Mouse (Mus musculus) ES-Bruce4 (cell line): ENCODE measurements at regions not wholly inside any gene's neighbourhood (a gene's known extent, or its start where the extent isn't known, plus 50 kb on each side); places are given as distances from the start of the nearest gene placed in this dataset.

Source experiments
- H3K27ac ChIP-seq: 2 replicates; pipeline ENCODE4 v1.5.1; 2012; ENCODE audit warnings: low read length, inconsistent platforms; ENCODE audit not compliant: insufficient read depth
- H3K27me3 ChIP-seq: 2 replicates; pipeline ENCODE4 v1.6.1; 2012; ENCODE audit warnings: mild to moderate bottlenecking, low read length, inconsistent platforms; ENCODE audit not compliant: control insufficient read depth, poor library complexity, insufficient read depth, severe bottlenecking
- H3K36me3 ChIP-seq: 2 replicates; pipeline ENCODE4 v1.6.1; 2012; ENCODE audit warnings: inconsistent platforms, mild to moderate bottlenecking, low read length, moderate library complexity; ENCODE audit not compliant: control insufficient read depth, poor library complexity, insufficient read depth, severe bottlenecking
- H3K4me1 ChIP-seq: one replicate; pipeline ENCODE4 v1.8.1; 2011; ENCODE audit warnings: low read length; ENCODE audit not compliant: control insufficient read depth, insufficient read depth
- H3K4me3 ChIP-seq: 2 replicates; pipeline ENCODE4 v1.5.1; 2011; ENCODE audit warnings: low read depth, mild to moderate bottlenecking, low read length
- H3K9ac ChIP-seq: 2 replicates; pipeline ENCODE4 v1.6.1; 2012; ENCODE audit warnings: low read depth, mild to moderate bottlenecking, inconsistent platforms; ENCODE audit not compliant: poor library complexity, severe bottlenecking
- H3K9me3 ChIP-seq: replicated peaks from 2 replicates; pipeline ENCODE4 v1.6.1; 2012; ENCODE audit warnings: mild to moderate bottlenecking, low read length, inconsistent platforms; ENCODE audit not compliant: control insufficient read depth, poor library complexity, insufficient read depth, severe bottlenecking
- CTCF ChIP-seq: IDR thresholded peaks from one replicate; pipeline ENCODE4 v1.8.1; 2011; ENCODE audit warnings: low read depth, low read length
- EP300 ChIP-seq: IDR thresholded peaks from 2 replicates; pipeline ENCODE4 v1.6.1; 2011; ENCODE audit warnings: low read depth, low read length; ENCODE audit not compliant: insufficient read depth
- POLR2A ChIP-seq: IDR thresholded peaks from one replicate; pipeline ENCODE4 v1.8.1; 2011; ENCODE audit warnings: low read length; ENCODE audit not compliant: insufficient read depth

DNA sequence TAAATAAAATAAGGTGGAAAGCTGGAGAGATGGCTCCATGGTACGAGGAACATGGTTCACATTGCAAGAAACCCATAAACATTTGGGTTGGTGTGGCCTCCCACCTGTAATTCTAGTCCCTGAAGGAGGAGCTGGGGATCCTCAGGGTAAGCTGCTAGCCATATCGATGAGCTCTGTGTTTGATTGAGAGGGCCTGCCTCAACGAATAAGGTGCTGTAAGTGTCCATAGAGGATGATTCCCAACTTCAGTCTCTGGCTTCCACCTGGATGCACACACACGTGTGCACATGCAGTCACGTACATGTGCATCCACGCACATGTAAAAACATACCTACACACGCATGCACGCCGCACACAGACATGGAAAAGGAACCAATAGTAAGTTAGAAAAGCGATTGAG is 199.0 kb upstream of the Rreb1 start:
- Histone ChIP-seq H3K4me1 (no peaks in the 10 kb centered on the region), H3K9me3 (no peaks in the 10 kb centered on the region), H3K27me3 (no peaks in the 10 kb centered on the region), H3K27ac (no peak overlapping the region), H3K36me3 (no peaks in the 10 kb centered on the region), H3K4me3 (no peak overlapping the region), H3K9ac (no peak overlapping the region)
- TF ChIP-seq CTCF: no peak
- no peak for TF ChIP-seq EP300
- TF ChIP-seq POLR2A: no peak

DNA sequence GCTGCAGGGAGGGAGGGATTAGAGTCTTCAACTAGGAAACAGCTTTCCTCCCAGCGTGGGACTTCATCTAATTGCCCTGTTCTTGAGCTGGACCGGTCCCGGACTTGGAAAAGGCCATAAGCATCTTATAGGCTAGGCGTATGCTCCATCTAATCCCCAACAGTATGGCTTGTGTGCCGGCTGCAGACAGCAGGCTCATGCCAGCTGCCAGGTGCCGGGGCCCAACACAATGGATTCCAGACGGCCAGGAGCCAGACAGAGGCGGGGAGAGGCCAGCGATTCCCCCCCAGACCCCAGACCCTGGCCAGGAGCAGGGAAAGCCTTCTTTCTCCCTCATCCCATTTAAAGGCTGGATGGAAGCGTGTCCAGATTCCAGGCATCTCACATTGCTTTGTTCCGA is 198.4 kb upstream of the Rreb1 start:
- H3K4me1 ChIP-seq: no peaks in the 10 kb centered on the region
- H3K9ac ChIP-seq: no peak overlapping the region
- H3K27ac ChIP-seq: no peak overlapping the region
- no peaks in the 10 kb centered on the region for H3K9me3 ChIP-seq
- H3K27me3 ChIP-seq: no peaks in the 10 kb centered on the region
- no peak for TF ChIP-seq CTCF
- TF ChIP-seq EP300: no peak
- TF ChIP-seq POLR2A: no peak
- no peaks in the 10 kb centered on the region for H3K36me3 ChIP-seq
- H3K4me3 ChIP-seq: no peak overlapping the region

DNA sequence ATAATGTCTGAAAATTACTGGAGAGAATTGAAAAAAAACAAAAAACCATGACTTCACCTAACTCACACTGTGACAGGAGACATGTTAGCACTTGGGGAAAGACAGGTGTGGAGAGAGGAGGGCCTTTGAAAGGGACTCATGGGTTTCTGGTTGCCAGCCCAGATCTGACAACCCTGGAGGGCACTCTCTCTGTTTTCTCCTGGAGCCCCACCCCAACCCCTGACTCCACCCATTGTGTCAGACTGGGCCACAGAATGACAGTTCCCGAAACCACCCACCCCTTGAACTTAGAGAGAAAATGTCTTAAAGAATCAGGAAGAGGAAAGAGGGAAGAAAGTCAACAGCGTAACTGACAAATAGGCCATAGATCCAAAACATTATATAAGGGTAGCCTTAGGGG is 197.4 kb upstream of the Rreb1 start:
- H3K4me3 ChIP-seq: no peak overlapping the region
- no peaks in the 10 kb centered on the region for H3K36me3 ChIP-seq
- no peak overlapping the region for H3K27ac ChIP-seq
- H3K9me3 ChIP-seq: no peaks in the 10 kb centered on the region
- no peaks in the 10 kb centered on the region for H3K27me3 ChIP-seq
- H3K9ac ChIP-seq: no peak overlapping the region
- TF ChIP-seq EP300 (no peak), CTCF (no peak), POLR2A (no peak)
- no peaks in the 10 kb centered on the region for H3K4me1 ChIP-seq

DNA sequence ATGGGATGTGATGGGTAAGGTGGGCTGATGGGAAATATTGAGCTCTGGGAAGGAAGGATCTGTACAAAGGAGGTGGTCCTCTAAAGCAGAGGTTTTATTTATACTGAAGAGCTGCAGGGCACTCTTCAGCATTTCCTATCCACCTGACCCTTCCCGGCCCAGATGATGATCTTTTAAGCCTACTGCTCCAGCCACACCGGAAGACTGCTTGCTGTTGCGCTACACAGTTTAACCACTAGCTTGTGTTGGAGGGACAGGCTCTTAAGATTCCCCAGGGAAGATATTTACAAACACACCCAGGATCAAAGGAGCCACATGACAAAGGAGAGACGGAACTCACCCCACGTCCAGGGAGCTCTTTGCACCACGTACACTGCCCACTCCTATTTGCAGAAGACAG is 196.8 kb upstream of the Rreb1 start:
- no peak overlapping the region for H3K27ac ChIP-seq
- TF ChIP-seq EP300 (no peak), POLR2A (no peak), CTCF (no peak)
- H3K4me3 ChIP-seq: no peak overlapping the region
- H3K9me3 ChIP-seq: no peaks in the 10 kb centered on the region
- no peaks in the 10 kb centered on the region for H3K27me3 ChIP-seq
- no peaks in the 10 kb centered on the region for H3K36me3 ChIP-seq
- H3K9ac ChIP-seq: no peak overlapping the region
- no peaks in the 10 kb centered on the region for H3K4me1 ChIP-seq

DNA sequence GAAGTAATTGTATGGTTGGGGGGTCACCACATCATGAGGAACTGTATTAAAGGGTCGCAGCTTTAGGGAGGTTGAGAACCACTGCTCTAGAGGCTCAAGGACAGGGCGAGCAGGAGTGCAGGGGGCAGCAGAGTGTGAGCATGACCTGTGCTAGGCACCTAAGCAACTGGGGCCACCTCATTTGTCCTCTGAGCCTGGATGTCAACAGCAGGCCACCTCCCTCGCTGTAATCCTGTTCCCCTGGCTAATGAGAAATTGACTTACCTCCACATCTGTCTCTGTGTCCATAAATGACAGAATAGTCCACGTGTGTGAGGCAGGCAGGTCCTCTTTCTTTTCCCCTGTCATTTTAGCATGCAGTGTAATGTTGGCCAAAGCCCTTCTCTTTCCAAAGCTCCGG is 192.7 kb upstream of the Rreb1 start:
- H3K27ac ChIP-seq: no peak overlapping the region
- no peaks in the 10 kb centered on the region for H3K4me1 ChIP-seq
- TF ChIP-seq EP300: no peak
- TF ChIP-seq CTCF: no peak
- TF ChIP-seq POLR2A: no peak
- H3K9ac ChIP-seq: no peak overlapping the region
- no peak overlapping the region for H3K4me3 ChIP-seq
- no peaks in the 10 kb centered on the region for H3K36me3 ChIP-seq
- peaks cover 1% of the 10 kb centered on the region; the same call in 1 of the 2 replicates for H3K27me3 ChIP-seq
- no peaks in the 10 kb centered on the region for H3K9me3 ChIP-seq

DNA sequence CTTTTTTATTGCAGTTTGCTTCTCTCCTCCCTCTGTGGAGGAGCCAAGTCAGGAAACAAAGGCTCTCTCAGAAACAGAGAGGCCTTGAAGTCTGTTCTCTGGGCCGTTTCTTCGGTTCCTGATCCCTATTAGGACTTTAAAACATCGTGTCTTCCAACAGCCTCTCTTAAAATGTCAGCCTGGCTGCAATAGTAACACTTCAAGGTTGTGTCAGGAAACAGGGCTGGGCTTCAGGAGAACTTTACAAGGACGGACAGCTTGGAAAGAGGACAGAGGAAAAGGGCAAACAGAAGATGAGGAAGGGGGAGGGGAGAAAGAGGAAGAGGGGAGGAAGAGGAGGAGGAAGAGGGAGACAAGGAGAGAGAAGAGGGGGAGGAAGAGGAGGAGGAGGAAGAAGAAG is 191.7 kb upstream of the Rreb1 start:
- Histone ChIP-seq H3K27ac (no peak overlapping the region), H3K36me3 (no peaks in the 10 kb centered on the region), H3K4me1 (no peaks in the 10 kb centered on the region), H3K27me3 (peaks cover 1% of the 10 kb centered on the region; the same call in 1 of the 2 replicates), H3K9me3 (no peaks in the 10 kb centered on the region), H3K9ac (no peak overlapping the region), H3K4me3 (no peak overlapping the region)
- TF ChIP-seq EP300: no peak
- TF ChIP-seq CTCF: no peak
- TF ChIP-seq POLR2A: no peak
